Mouse (Mus musculus): ENCODE data around the gene Slc44a3. TPM values are rescaled to one million over a fixed set of nuclear protein-coding genes. Genes with fewer than 3 reads are reported as not detected.

The Slc44a3 gene
- polyA plus RNA-seq, 1 experiment from 2014 or later = 25.2 TPM

- no peak overlapping the region for H3K27ac ChIP-seq (ENCODE audit: low read depth, low read length)
- H3K36me3 ChIP-seq (ENCODE audit: control insufficient read depth, insufficient read depth) = peaks cover 8% of the 10 kb centered on the region; the same call in 1 of the 2 replicates
- no peak for ATAC-seq
- TF ChIP-seq CTCF (IDR thresholded peaks at IDR 0.05; ENCODE audit: low read depth) = no peak
- H3K4me1 ChIP-seq (replicated peaks; ENCODE audit: control insufficient read depth, insufficient read depth, low read length) = 0 out of 2 replicates have a peak, but pooled peaks cover 2% of the 10 kb centered on the region
- no peak overlapping the region for H3K9ac ChIP-seq (ENCODE audit: low read depth, low read length)
- 45% methylated on average over 5 of the region's 5 CpGs for WGBS
- H3K4me3 ChIP-seq (ENCODE audit: low read depth, low read length) = no peak overlapping the region
- no peaks in the 10 kb centered on the region for H3K9me3 ChIP-seq (ENCODE audit: control insufficient read depth)
- H3K4me2 ChIP-seq (replicated peaks; ENCODE audit: low read depth) = 0 out of 2 replicates have a peak overlapping the region, but pooled peaks have one; percentile 21
- no peaks in the 10 kb centered on the region for H3K27me3 ChIP-seq (replicated peaks; ENCODE audit: control insufficient read depth, insufficient read depth, low read length)
Observed at GRCm38 (mm10) chr3:121500734-121501133, 31.5 kb downstream of the Slc44a3 start.

- Histone ChIP-seq H3K36me3 (ENCODE audit: control insufficient read depth, insufficient read depth) (peaks cover 13% of the 10 kb centered on the region; the same call in 1 of the 2 replicates), H3K9ac (ENCODE audit: low read depth, low read length) (no peak overlapping the region), H3K27me3 (replicated peaks; ENCODE audit: control insufficient read depth, insufficient read depth, low read length) (no peaks in the 10 kb centered on the region), H3K4me3 (ENCODE audit: low read depth, low read length) (no peak overlapping the region), H3K27ac (ENCODE audit: low read depth, low read length) (no peak overlapping the region), H3K9me3 (ENCODE audit: control insufficient read depth) (no peaks in the 10 kb centered on the region), H3K4me2 (replicated peaks; ENCODE audit: low read depth) (0 out of 2 replicates have a peak overlapping the region, but pooled peaks have one; percentile 21), H3K4me1 (replicated peaks; ENCODE audit: control insufficient read depth, insufficient read depth, low read length) (0 out of 2 replicates have a peak, but pooled peaks cover 2% of the 10 kb centered on the region)
- ATAC-seq = no peak
- peak; percentile 97 for TF ChIP-seq CTCF (IDR thresholded peaks at IDR 0.05; ENCODE audit: low read depth)
- 42% methylated on average over 10 of the region's 10 CpGs for WGBS
Observed at GRCm38 (mm10) chr3:121500225-121500624, 32.0 kb downstream of the Slc44a3 start.

DNA sequence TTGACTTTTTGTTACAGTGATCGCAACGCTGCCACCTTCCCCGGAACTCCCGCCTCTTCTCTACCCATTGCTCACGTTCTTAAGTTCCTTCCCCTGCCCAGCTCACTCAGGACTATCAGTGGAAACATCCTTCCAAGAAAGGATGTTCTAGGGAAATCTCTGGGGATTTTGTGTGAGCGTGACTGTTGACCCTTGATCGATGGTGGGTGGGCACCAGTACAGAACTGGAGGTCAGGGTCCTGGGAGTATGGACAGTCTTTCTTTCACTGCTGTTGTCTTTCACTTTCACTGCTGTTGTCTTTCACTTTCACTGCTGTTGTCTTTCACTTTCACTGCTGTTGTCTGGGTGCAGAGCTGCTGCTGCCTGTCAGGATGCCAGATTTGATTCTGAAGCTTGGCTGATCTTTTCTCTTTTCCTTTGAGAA is 38.2 kb downstream of the Slc44a3 start:
- no peak for ATAC-seq
- TF ChIP-seq CTCF (IDR thresholded peaks at IDR 0.05; ENCODE audit: low read depth) = no peak
- H3K4me2 ChIP-seq (replicated peaks; ENCODE audit: low read depth) = no peak overlapping the region
- WGBS = 83% methylated on average over 7 of the region's 7 CpGs
- H3K4me3 ChIP-seq (ENCODE audit: low read depth, low read length) = no peak overlapping the region
- peaks cover 14% of the 10 kb centered on the region; the same call in 1 of the 2 replicates for H3K36me3 ChIP-seq (ENCODE audit: control insufficient read depth, insufficient read depth)
- H3K27me3 ChIP-seq (replicated peaks; ENCODE audit: control insufficient read depth, insufficient read depth, low read length) = no peaks in the 10 kb centered on the region
- no peak overlapping the region for H3K27ac ChIP-seq (ENCODE audit: low read depth, low read length)
- H3K4me1 ChIP-seq (replicated peaks; ENCODE audit: control insufficient read depth, insufficient read depth, low read length) = no peaks in the 10 kb centered on the region
- H3K9ac ChIP-seq (ENCODE audit: low read depth, low read length) = no peak overlapping the region
- H3K9me3 ChIP-seq (ENCODE audit: control insufficient read depth) = no peaks in the 10 kb centered on the region

- H3K27me3 ChIP-seq (replicated peaks; ENCODE audit: control insufficient read depth, insufficient read depth, low read length) = no peaks in the 10 kb centered on the region
- WGBS = 57% methylated on average over 5 of the region's 5 CpGs
- H3K4me3 ChIP-seq (ENCODE audit: low read depth, low read length) = no peak overlapping the region
- 0 out of 2 replicates have a peak, but pooled peaks cover 14% of the 10 kb centered on the region for H3K36me3 ChIP-seq (ENCODE audit: control insufficient read depth, insufficient read depth)
- no peaks in the 10 kb centered on the region for H3K4me1 ChIP-seq (replicated peaks; ENCODE audit: control insufficient read depth, insufficient read depth, low read length)
- TF ChIP-seq CTCF (IDR thresholded peaks at IDR 0.05; ENCODE audit: low read depth) = no peak
- no peaks in the 10 kb centered on the region for H3K9me3 ChIP-seq (ENCODE audit: control insufficient read depth)
- no peak overlapping the region for H3K9ac ChIP-seq (ENCODE audit: low read depth, low read length)
- H3K4me2 ChIP-seq (replicated peaks; ENCODE audit: low read depth) = no peak overlapping the region
- ATAC-seq = no peak
- no peak overlapping the region for H3K27ac ChIP-seq (ENCODE audit: low read depth, low read length)
Observed at GRCm38 (mm10) chr3:121492026-121492425, 40.2 kb downstream of the Slc44a3 start.

DNA sequence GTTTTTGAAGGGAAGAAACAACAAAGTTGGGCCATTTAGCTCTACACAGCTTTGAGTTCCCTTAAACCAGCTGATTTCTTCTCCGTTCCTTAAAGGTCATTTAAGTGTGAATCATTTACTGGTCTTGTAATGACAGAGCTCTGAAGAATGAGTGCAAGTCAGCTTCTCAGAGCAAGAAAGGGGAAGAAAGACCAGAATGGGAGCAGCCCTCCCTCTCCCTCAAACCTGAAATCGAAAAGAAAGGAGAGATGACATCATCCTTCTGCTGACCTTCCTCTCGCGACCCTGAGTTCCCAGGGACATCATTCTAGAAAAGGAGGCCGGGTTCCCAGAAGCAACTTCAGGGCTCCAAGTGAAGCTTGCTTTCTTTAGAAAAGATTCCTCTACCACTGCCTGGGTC is 41.3 kb downstream of the Slc44a3 start:
- no peak for TF ChIP-seq CTCF (IDR thresholded peaks at IDR 0.05; ENCODE audit: low read depth)
- ATAC-seq = no peak
- Histone ChIP-seq H3K27ac (ENCODE audit: low read depth, low read length) (no peak overlapping the region), H3K36me3 (ENCODE audit: control insufficient read depth, insufficient read depth) (0 out of 2 replicates have a peak, but pooled peaks cover 7% of the 10 kb centered on the region), H3K4me3 (ENCODE audit: low read depth, low read length) (no peak overlapping the region), H3K9ac (ENCODE audit: low read depth, low read length) (no peak overlapping the region), H3K9me3 (ENCODE audit: control insufficient read depth) (no peaks in the 10 kb centered on the region), H3K27me3 (replicated peaks; ENCODE audit: control insufficient read depth, insufficient read depth, low read length) (no peaks in the 10 kb centered on the region), H3K4me2 (replicated peaks; ENCODE audit: low read depth) (no peak overlapping the region), H3K4me1 (replicated peaks; ENCODE audit: control insufficient read depth, insufficient read depth, low read length) (no peaks in the 10 kb centered on the region)
- WGBS = 61% methylated on average over 5 of the region's 5 CpGs

DNA sequence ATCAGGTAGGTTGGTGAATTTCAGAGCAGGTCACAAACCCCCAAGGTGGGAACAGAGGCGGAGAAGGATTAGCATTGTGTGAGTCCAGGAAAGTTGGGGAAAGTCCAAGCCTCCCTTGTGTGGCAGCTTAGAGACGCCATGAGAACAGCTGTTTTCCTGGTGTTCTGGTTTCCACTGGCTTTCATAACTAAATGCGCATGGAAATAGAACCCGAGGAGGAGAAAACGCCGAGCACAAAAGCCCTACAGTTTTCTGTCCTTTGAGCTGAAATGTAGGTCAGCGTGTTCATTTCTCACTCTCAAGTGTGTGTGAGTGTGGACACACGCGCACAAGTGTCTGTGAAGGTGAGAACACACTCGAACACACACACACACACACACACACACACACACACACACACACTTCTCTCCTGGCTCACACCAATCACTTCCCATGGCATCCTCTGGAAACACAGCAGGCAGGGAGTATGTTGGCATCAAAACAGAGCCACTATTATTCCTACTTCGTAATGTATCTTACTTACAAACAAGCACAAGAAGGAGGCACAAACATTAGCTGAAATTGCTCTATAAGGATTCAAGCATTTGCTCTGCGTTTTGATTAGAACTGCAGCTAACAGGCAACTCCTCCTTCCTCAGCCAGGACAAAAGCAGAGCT is 42.6 kb downstream of the Slc44a3 start:
- Histone ChIP-seq H3K9me3 (ENCODE audit: control insufficient read depth) (no peaks in the 10 kb centered on the region), H3K27me3 (replicated peaks; ENCODE audit: control insufficient read depth, insufficient read depth, low read length) (no peaks in the 10 kb centered on the region), H3K4me1 (replicated peaks; ENCODE audit: control insufficient read depth, insufficient read depth, low read length) (no peaks in the 10 kb centered on the region), H3K4me3 (ENCODE audit: low read depth, low read length) (no peak overlapping the region), H3K36me3 (ENCODE audit: control insufficient read depth, insufficient read depth) (no peaks in the 10 kb centered on the region), H3K9ac (ENCODE audit: low read depth, low read length) (no peak overlapping the region), H3K4me2 (replicated peaks; ENCODE audit: low read depth) (no peak overlapping the region), H3K27ac (ENCODE audit: low read depth, low read length) (no peak overlapping the region)
- no peak for ATAC-seq
- TF ChIP-seq CTCF (IDR thresholded peaks at IDR 0.05; ENCODE audit: low read depth) = no peak
- WGBS = 75% methylated on average over 12 of the region's 12 CpGs

Measured in intestine, postnatal 0 days (tissue).